Mouse (Mus musculus) kidney, adult 2 months (tissue): ENCODE results near the gene Paox. TPM values are rescaled to one million over a fixed set of nuclear protein-coding genes. Genes with fewer than 3 reads are reported as not detected.

Experiments
- DNase-seq: peaks from one replicate; pipeline ENCODE4 v3.0.0; 2021
- H3K27ac ChIP-seq: fragments of 200-500 bp; 2 replicates; pipeline ENCODE4 v1.5.1; 2012; ENCODE audit warnings: low read depth, low read length, control low read depth, inconsistent platforms; ENCODE audit not compliant: insufficient read depth
- H3K27me3 ChIP-seq: fragments of 200-500 bp; replicated peaks from 2 replicates; pipeline ENCODE4 v1.6.1; 2012; ENCODE audit warnings: mild to moderate bottlenecking, moderate library complexity, low read length, inconsistent platforms; ENCODE audit not compliant: control insufficient read depth, insufficient read depth
- H3K36me3 ChIP-seq: fragments of 200-500 bp; 2 replicates; pipeline ENCODE4 v1.6.1; 2012; ENCODE audit warnings: mild to moderate bottlenecking, moderate library complexity, low read length, inconsistent platforms; ENCODE audit not compliant: control insufficient read depth, insufficient read depth
- H3K4me1 ChIP-seq: fragments of 200-500 bp; 2 replicates; pipeline ENCODE4 v1.6.1; 2011; ENCODE audit warnings: low read length; ENCODE audit not compliant: control insufficient read depth, insufficient read depth
- H3K4me3 ChIP-seq: fragments of 200-500 bp; 2 replicates; pipeline ENCODE4 v1.5.1; 2011; ENCODE audit warnings: mild to moderate bottlenecking, low read depth, low read length, control low read depth; ENCODE audit not compliant: insufficient read depth
- CTCF ChIP-seq: fragments of 200-500 bp; conservative IDR thresholded peaks from 2 replicates; pipeline ENCODE4 v1.5.1; 2011; ENCODE audit warnings: low read depth, mild to moderate bottlenecking, control low read depth, low read length, moderate library complexity, mixed read lengths; ENCODE audit not compliant: insufficient read depth, insufficient read length
- POLR2A ChIP-seq: fragments of 200-500 bp; IDR thresholded peaks from one replicate; pipeline ENCODE4 v1.6.1; 2011; ENCODE audit warnings: low read depth, low read length, control low read depth
- WGBS: fragments of 180-500 bp; shearing (Covaris S2); methylation state at CpG from one replicate; pipeline ENCODE4 v1.1.7; 2018; 5-methylcytosine and 5-hydroxymethylcytosine counted together
- polyA plus RNA-seq: library from polyadenylated mRNA; depleted of rRNA; stranded (reverse); fragments of >200 nt; gene quantifications from 2 replicates; pipeline ENCODE4 v1.2.3, GENCODE M21; 2012; rRNA removed

Gene Paox
- polyA plus RNA-seq, 1 experiment, result 12.0 TPM

DNA sequence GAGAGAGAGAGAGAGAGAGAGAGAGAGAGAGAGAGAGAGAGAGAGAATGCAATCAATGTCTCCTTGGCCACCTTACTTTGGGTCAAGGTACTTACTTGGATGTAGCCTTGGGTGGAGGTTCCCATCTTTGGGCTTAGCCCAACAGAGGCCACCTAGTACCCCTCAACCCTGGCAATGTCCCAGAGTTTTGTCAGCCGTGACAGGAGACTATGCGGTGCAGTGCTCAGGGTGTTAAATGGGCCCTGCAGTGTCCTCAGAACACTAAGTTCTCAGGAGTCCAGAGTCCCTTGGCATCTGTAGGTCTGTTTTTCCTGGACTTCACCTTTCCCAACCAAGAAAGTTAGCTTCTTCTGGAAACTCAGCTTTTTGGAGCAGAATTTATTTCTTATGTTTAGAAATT, 63.6 kb downstream of the Paox start:
- H3K27ac ChIP-seq, result no peak overlapping the region
- 35% methylated on average over 2 of the region's 2 CpGs for WGBS
- no peak for TF ChIP-seq CTCF
- no peak for TF ChIP-seq POLR2A
- no peak overlapping the region for H3K4me3 ChIP-seq
- no peaks in the 10 kb centered on the region; the same call in 1 of the 2 replicates for H3K4me1 ChIP-seq
- peak; percentile 94 for DNase-seq
- H3K36me3 ChIP-seq, result no peaks in the 10 kb centered on the region
- H3K27me3 ChIP-seq, result no peaks in the 10 kb centered on the region

DNA sequence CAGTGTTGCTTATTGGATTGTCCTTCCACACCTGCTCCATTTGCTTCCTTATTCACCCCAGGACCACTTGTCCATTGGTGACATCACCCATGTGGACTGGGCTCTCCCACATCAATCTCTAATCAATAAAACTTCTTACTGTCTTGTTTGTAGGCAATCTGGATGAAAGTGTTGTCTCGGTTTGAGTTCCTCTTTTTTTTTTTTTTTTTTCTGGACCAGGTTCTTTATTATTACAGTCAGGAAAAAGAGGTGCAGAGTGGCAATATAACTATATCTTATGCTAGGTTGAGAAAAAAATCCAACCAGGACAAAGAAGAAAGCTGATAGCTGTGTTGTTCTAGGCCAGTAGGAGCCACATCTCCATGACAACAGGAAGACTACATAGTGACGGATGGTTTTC, 65.1 kb downstream of the Paox start:
- WGBS, result 78% methylated on average over 2 of the region's 2 CpGs
- H3K27me3 ChIP-seq, result no peaks in the 10 kb centered on the region
- no peaks in the 10 kb centered on the region for H3K36me3 ChIP-seq
- no peak for DNase-seq
- no peak overlapping the region for H3K4me3 ChIP-seq
- TF ChIP-seq POLR2A (no peak), CTCF (no peak)
- no peak overlapping the region for H3K27ac ChIP-seq
- H3K4me1 ChIP-seq, result no peaks in the 10 kb centered on the region; the same call in 1 of the 2 replicates

DNA sequence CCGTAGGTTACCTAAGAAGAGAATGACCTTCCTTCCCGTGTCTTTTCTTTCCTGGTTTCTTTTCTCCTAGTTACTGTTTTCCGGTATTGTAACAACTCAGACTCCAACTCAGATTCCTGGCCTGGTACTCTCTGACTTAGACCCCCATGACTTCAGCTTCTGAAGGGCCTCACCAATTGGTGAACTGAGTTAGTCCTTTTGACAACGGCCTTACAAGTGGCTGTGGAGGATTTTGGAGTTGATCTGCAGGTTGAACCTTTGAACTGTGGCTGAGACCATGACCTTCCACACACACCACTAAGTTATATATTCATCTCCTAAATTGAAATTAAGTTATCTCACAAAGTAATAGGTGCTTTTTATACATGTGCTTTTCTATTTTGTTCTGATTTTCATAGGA, 68.6 kb downstream of the Paox start:
- WGBS, result 72% methylated on average over 4 of the region's 4 CpGs
- H3K4me1 ChIP-seq, result no peaks in the 10 kb centered on the region; the same call in 1 of the 2 replicates
- peak; percentile 56 for DNase-seq
- H3K27me3 ChIP-seq, result no peaks in the 10 kb centered on the region
- no peaks in the 10 kb centered on the region for H3K36me3 ChIP-seq
- H3K27ac ChIP-seq, result no peak overlapping the region
- H3K4me3 ChIP-seq, result no peak overlapping the region
- TF ChIP-seq POLR2A, result no peak
- TF ChIP-seq CTCF, result no peak

Other genes with a start within 250 kb of the Paox start
- gene Kndc1, start 221.1 kb upstream of the Paox start, polyA plus RNA-seq, result 0.02 TPM in 1 of 2 replicates, not detected in the other
- gene Utf1, start 172.0 kb upstream of the Paox start, polyA plus RNA-seq, result 0.13 TPM in 1 of 2 replicates, not detected in the other
- 0.13 and 0.29 TPM in 2 replicates for gene 6430531B16Rik, start 137.0 kb upstream of the Paox start, polyA plus RNA-seq
- gene Adam8, start 123.2 kb upstream of the Paox start, polyA plus RNA-seq, result 1.8 and 2.2 TPM in 2 replicates
- 28.6 and 43.3 TPM in 2 replicates for gene Zfp511, start 79.4 kb upstream of the Paox start, polyA plus RNA-seq
- gene Tubgcp2, start 79.1 kb upstream of the Paox start, polyA plus RNA-seq, result 19.9 and 20.0 TPM in 2 replicates
- not detected in 2 replicates for gene Msx3, start 66.7 kb upstream of the Paox start, polyA plus RNA-seq
- 0.16 and 0.52 TPM in 2 replicates for gene Caly, start 33.3 kb upstream of the Paox start, polyA plus RNA-seq
- 1.1 and 1.9 TPM in 2 replicates for gene Prap1, start 22.4 kb upstream of the Paox start, polyA plus RNA-seq
- 147 and 161 TPM in 2 replicates for gene Fuom, start 13.4 kb upstream of the Paox start, polyA plus RNA-seq
- 381 and 422 TPM in 2 replicates for gene Echs1, start 677 bp downstream of the Paox start, polyA plus RNA-seq
- gene Mtg1, start 21.8 kb downstream of the Paox start, polyA plus RNA-seq, result 40.3 and 45.1 TPM in 2 replicates
- gene Sprn, start 39.1 kb downstream of the Paox start, polyA plus RNA-seq, result 0.16 TPM in 2 replicates
- gene Olfr522, start 49.0 kb downstream of the Paox start, polyA plus RNA-seq, result not detected in 2 replicates
- gene Olfr523, start 57.4 kb downstream of the Paox start, polyA plus RNA-seq, result 0.05 TPM in 1 of 2 replicates, not detected in the other
- not detected in 2 replicates for gene Olfr524, start 90.2 kb downstream of the Paox start, polyA plus RNA-seq
- 0.30 and 0.66 TPM in 2 replicates for gene Cd163l1, start 102.5 kb downstream of the Paox start, polyA plus RNA-seq
- gene 5830411N06Rik, start 131.5 kb downstream of the Paox start, polyA plus RNA-seq, result 0.11 TPM in 2 replicates
- gene Olfr525, start 205.1 kb downstream of the Paox start, polyA plus RNA-seq, result not detected in 2 replicates
- not detected in 2 replicates for gene Olfr527, start 218.2 kb downstream of the Paox start, polyA plus RNA-seq
- gene Olfr60, start 245.9 kb downstream of the Paox start, polyA plus RNA-seq, result 0.05 TPM in 1 of 2 replicates, not detected in the other